Mouse (Mus musculus) thymus, postnatal 36 days (tissue): Measurements from ENCODE around the gene Map4k3.

ENCODE experiments used
- DNase-seq, 2 experiments: peaks; one replicate each; pipeline ENCODE4 v3.0.0; 2022; ENCODE audit warnings: mixed read lengths in 2 of 2

Map4k3 gene

DNA sequence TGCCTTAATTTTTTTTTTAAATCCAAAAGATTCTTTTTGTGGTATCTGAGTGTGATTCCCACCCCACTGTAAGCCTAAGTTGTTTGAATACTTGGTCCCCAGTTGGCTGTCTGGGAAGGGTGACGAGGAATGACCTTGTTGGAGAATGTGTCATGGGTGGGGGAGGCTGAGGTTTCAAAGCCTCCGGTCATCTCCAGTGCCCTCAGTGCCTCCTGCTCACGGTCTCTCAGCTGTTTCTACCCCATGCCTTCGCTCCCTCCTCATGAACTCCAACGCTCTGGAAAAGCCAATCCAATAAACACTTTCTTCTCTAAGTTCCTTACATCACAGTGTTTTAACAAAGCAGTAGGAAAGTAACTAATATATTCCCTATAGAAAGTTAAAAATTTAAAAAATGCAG is 45.2 kb downstream of the Map4k3 start:
- no peak for DNase-seq

DNA sequence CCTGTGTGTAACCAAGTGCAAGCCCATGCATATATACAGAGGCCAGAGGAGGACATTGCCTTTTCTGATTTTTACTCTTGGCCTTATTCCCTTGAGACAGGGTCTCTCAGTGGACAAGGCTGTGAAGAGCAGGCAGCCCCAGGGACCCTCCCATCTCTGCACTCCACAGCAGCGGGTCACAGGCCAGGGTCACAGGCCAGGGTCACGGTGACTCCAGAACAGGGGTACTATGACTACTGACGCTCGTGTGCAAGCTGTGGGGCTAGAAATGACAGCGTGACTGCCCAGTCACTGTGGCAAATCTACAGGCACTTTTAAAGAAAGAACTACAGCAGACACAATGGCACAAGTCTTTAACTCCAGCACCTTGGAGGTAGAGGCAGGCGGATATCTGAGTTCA is 50.1 kb downstream of the Map4k3 start:
- no peak for DNase-seq

DNA sequence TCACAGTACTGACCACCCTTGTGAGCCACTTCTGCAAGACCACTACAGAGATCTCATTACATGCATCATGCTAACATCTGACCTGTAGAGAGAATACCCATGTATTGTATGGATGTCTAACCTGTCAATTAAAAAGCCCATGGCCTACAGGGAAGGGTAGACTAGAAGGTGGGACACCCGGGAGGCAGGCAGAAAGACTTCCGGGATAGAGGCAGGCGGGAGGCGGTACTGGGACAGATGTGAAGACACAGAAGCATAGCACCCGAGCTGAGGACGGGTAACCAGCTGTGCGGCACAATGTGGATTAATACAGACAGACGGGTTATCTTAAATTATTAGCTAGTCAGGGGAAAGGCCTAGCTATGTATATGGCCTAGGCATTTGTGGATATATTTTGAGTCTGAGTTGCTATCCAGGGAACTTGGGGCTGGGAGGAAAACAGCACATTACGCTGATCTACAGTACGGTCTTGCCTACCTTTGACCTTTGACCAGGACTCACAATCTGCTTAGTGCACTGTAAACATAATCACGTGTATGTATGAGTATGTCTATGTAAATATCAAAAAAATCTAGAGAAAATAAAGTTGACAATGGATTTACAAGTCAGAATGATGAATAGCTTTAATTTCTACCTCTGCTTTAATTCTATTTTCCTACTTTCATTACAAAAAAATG is 51.3 kb downstream of the Map4k3 start:
- DNase-seq: no peak

DNA sequence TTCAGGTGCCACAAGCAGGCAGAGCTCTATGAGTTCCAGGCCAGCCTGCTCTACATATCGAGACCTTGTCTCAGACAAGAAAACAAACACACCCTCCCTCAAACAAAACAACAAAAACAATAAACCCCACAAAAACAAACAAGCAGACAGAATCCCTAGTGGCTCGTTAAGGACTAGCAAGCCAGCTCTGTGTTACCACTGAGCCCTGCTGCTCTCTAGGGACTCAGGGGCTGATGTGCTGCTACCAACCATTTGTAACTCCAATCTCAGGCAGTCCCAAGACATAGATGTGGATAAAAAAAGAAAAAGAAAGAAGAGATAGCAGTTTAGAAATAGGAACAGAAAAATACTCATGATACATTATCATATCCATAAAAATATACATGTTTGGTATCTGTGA is 52.1 kb downstream of the Map4k3 start:
- no peak for DNase-seq

DNA sequence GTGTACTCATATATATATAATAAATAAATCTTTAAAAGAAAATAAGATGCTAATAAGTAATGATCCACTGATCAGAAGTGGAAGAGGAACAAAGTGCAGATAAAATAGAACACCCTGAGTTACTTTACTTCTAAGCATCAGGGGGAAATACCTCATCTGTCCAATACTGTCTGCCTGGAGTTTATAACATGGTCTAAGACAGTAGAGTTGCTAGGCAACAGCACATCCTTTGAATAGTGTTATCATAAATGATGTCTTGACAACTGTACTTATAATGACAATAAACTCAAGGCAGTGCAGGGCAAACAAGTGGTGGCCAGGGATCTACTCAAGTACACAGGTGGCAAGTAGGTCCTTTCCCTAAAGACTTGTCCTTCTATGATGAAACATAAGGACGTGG is 57.9 kb downstream of the Map4k3 start:
- no peak for DNase-seq

DNA sequence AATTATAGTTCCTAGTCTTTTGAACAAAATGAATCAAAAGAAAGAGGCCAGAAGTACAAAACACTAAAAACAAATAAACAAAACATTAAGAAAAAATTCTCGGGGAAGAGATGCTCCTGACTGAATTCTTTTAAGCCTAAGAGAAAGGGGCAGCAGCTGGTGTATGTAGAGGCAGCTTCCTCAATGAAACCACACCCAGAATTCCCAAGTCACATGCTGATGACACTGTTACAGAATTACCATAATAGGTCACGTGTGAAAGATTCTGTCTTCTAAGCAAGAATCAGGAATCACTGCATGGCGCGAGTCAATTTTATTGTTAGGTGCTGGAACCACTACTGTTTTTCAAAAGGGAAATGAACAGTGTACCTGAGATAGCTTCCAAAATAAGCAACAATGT is 64.7 kb downstream of the Map4k3 start:
- DNase-seq: no peak

DNA sequence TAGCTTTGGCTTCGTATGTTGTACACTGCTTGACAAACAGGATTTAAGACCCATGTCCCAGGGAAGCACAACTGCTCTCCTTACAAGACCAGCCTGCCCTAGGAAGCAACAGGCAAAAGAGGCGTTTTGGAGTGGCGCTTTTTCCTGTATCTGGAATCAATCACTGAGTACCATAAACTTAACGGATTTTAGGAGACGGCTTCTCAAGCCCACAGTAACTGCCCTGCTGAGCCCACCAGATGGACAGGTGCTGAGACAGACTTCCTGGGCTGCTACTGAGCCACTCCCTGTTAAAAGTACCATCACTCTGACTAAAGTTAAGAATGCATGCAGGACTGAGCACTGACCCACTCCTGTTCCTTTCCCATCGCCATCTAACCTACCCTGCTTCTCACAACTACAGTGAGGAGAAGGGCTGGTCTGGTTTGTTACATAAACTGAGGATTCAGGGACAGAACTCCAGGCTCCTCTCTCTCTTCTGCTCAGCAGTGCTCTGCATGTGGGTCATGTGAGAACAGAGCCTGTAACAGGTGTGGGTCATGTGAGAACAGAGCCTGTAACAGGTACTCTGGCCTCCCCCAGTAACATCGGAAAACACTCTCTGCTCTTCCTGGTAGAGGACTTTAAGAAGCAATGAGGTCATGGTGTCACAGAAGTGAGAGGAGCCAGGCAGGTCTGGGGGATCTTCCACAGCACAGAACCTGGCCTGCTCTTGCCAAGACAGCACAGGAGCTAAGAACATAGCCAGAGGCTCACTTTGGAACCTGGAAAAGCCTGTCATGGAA is 65.3 kb downstream of the Map4k3 start:
- no peak for DNase-seq

DNA sequence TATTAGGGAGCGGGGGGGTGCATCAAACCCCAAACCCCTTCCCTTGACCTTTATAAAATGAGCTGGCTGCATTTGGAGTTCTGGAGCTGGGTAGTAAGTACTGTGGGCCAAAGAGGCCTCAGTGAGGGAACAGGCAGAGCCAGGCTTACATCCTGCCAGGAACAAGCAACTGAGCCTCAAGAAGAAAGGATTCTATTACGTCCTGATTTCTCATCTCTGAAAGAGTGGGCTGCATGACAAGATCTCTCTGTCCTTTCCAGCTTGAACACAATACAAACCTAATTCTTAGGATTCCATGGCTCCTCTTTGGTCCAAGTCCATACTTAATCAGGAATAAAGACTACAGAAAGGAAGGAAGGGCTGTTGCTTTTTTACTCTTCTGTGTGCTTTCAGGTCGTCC is 66.4 kb downstream of the Map4k3 start:
- DNase-seq: no peak

DNA sequence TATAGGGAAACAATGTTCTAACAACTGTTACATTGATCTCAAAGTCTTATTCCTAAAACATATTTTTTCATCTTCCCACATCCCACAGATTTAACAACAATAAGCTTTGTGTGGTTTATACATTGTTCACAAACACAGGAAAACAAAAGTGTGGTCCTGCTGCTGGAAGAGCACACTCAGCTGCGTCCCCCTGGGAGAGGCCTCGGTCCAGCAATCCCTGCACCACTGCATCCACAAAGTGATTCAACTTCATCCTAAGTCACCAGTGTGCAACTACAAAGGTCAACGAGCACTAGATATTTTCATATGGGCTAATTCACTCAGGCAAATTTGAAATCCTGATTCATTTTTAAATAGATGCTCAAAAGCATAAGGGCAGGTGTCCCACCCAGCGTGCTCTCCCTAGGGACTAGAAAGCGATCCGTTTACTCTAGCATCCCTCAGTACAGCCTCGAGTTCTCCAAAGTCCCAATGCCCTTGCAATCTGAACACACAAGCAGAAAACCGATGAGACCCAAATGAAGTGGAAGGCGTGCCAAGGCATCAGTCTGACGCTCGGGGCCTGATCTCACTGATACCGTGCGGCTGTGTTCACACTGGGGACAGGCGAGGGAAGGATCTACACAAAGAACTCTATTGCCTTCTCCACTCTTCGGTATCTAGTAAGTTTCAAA is 67.4 kb downstream of the Map4k3 start:
- DNase-seq: no peak

DNA sequence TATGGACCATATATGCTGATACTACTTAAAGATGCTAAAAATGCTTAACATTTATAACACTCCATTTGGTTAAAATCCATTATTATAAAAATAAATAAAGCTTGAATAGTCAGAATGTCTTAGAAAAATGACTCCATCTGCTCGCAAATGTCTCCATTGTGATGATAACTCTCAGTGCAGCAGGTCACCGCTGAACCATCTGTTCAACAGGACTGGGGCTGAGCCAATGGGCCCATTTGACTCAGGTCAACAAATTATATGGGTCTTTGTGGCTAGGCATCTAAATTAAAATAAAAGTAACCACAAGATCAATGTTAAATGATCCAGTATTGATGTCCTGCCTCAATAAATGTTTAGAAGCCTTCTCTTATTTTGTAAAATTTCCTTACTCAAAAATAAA is 68.1 kb downstream of the Map4k3 start:
- DNase-seq: no peak

DNA sequence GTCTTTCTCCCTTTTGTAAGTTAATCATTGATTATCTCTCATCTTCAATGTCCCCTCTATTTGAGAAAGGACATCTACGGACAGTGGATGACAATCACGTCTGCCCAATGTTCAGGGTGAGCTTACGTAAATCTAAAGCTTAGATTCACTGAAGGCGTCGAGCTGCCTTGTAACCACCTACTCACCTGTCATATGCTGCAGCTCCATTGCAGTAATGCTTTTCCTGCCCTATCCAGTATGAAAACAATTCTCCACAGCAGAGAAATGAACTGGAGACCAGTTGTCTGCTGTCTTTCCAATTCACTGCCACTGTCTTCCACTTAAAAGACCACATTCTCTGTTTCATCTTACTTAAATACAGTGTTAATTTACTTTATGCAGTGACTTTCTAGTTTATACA is 68.5 kb downstream of the Map4k3 start:
- DNase-seq: no peak

DNA sequence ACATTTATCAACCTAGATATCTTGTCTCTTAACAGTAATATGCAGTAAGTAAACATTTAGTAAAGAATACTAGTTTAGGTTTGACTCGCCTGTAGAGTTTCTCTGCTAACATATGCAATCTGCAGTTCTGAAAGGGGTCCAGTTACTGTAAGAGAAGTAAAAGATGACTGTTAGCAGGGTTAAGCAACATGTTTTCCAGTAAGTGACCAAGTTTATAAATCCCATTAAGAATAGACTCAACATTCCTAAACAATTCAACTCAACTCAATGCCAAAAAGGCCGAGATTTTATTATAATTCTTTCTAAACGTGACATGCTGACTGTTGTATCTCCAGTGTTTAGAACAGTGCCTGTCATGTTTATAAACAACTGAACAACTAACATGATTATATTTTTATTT is 74.0 kb downstream of the Map4k3 start:
- DNase-seq: no peak

DNA sequence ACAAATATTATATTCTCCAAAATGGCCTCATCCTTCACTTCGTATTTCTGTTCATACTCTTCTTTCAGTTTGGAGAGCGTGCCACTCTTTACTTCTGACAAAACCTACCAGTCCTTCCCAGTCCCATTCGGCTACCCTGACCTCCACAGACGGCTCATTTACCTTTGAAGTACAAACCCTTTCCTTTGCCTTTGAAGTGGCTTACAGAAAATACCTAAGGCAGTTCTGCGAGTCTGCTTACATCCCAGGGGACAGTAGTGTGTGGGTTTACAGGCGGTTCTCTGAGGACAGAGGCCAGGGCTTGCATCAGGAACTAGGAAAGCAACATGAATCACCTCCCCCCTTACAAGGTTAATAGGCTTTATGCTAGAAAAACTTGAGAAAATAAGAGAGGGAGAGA is 75.5 kb downstream of the Map4k3 start:
- DNase-seq: no peak

DNA sequence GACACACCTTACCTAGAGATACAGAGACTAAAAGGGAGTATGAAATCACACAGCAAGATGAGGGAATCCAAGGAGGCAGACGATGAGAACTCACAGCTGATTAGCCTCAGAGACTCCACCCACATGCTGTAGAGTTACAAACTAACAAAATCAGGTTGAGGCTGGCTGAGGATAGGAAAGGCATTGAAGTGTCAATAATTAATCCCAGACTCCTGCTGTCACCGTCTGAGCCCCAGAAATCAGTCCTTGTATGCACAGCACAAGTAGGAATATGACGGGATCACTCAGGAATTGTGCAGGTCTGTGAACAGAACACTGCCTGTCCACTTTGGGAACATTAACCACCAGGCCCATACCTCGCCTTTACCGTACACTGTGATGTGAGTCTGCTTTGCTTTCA is 81.4 kb downstream of the Map4k3 start:
- DNase-seq: no peak

DNA sequence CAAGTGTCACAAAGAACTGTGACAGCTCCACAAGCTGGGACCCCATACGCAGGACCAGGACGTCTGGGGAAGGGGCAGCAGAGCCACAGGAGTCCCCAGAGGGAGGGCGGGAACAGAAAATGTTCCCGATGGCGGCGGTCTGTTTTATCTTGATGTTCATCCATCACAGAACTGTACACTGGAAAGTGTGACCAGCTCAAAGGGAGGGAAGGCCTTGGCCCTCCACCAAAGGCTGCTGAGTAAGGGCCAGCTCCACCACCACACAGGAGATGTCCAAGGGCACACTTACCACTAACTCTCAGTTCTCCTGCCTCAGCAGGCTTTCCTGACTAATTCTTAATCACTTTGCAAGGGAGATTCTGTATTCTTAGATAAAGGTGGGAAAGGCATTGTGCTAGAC is 82.2 kb downstream of the Map4k3 start:
- no peak for DNase-seq

DNA sequence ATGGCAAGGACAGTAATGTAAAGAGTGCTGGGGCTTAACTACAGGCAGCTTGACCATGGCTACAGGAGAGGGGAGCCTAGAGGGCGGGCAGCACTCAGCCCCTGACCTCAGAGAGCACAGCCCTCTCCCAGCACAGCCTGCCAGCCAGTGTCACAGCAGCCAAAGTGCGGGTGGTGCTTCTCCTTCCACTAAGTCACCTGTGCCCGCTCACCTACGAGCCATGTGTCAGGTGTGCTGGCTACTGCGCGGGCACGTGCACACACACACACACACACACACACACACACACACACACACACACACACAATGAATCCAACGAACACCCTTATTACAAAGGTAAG is 82.6 kb downstream of the Map4k3 start:
- no peak for DNase-seq

DNA sequence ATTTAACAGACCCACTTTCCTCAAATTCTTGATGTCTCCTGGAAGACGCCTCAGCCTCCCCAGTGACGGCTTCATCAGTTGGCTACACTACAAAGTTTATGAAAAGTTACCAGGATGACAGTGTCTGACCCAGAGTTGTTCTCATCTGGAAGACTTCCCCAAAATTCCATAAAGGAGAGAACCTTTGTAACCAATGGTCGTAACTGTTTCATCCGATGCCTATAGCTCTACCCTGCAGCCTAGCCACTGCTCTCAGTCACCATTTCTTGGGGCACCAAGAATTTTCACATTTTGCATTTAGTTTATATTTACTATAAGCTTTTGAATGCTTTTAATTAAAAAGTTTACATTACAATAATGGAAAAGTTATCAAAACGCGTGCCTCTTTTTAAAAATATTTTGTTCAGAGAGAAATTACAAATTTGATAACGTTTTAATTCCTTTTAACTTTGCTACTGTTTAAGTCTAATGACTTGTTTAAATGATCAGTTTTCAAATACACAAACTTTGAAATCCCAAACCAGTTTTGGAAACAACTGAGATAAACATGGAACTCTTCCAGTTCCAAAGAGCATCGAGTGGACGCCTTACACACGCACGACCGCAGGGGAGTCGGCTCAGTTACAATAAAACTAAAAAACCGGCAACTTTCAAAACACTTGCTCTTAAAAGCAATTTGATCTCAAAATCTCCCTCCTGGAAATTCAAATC is 83.1 kb downstream of the Map4k3 start:
- DNase-seq: no peak

DNA sequence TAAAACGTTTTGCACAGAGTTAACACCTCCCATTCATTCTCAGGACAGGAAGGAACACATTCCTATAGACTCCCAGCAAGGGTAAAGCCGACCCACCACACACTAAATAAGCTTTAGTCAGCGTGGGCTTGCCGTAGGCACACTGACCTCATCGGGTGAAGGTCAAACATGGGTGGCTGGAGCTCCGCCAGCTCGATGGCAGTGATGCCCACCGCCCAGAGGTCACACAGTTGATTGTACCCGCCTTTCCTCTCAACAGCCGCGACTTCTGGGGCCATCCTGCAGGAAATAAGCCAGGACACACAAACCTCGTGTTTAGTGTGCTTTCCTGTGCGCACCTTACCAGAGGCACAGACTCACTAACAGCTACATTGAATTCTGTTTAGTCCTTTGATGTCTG is 83.7 kb downstream of the Map4k3 start:
- DNase-seq: no peak

DNA sequence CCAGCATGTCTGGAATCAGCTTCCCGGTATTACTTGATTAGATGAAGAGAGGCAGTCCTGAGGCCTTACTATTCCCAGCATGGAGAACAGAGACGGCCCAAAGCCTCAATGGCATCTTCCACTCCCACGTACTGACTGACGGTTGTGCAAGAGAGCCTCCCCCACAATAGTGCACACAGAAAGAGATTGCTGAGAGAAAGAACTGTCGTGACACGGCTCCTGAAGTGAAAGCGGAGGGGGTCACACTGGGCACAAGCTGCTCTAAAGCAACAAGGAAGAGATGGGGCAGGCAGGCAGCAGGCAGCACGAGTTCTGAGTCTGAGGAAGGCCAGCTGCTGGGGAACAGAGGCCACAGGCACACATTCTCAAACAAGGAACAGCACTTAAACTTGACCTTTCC is 90.2 kb downstream of the Map4k3 start:
- DNase-seq: no peak

DNA sequence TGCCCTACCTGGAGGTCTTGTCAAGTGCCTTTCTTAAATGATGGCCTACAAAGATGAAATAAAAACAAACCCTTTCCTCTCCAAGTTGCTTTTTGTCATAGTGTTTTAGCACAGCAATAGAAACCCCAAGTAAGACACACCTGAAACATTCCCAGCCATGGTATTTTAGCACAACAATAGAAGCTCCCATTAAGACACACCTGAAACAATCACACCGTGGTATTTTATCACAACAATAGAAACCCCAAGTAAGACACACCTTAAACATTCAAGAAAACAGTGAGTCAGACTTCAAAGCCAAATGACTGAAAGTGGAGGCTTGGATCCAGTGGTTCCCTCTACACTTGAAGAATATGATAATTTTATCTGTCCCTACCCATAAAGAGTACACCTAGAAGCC is 92.5 kb downstream of the Map4k3 start:
- no peak for DNase-seq

DNA sequence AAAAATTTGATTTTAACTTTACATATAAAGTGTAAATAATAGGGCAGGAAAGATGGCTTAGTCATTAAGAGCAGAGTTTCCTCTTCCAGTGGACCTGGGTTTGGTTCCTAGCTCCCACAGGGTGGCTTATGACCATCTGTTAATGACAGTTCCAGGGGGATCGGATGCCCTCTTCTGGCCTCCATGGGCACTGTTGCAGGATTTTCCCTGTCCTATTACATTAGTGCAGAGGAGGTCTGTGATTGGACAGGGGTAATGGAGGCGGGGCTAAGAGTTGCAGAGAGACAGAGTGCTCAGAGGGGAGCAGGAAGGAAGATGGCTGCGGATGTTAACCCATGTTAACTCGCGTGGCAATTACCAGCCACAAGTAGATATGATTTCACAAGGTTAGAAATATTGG is 95.4 kb downstream of the Map4k3 start:
- DNase-seq: no peak

DNA sequence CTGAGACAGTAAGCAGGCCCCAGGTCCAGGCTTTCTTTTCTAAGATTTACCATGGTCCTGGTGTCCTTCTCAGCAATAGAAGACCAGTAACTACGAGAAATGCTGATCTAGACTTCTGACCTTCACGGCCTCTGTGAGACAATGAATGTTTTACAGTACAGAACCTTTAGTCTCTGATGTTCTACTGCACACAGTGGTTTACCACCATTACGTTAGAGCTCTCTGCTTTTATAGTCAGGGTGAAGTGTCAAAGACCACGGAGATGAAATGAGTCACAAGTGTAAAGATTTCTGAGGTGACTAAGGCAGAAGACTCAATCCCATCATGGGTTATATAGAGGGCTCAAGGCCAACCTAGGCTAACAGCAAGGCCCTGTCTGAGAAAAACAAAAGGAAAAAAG is 95.9 kb downstream of the Map4k3 start:
- no peak for DNase-seq

DNA sequence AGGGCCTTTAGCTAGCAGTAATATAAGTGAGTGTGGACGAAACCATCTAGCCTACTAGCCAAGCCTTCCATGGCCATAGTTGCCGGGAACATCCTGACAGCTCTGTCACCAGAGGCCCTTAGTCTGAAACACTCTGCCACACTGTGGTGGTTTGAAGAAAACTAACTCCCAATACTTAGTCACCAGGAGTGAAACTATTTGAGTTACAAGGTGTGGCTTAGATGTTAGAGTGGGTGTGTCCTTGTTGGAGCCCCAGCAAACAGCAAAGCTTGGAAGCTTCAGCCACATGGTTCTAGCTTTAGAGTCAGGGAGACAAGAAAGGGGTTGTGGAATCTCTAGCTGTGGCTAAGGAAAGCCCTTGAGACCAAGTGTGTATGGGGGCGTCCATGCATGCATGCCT is 97.3 kb downstream of the Map4k3 start:
- DNase-seq: no peak

DNA sequence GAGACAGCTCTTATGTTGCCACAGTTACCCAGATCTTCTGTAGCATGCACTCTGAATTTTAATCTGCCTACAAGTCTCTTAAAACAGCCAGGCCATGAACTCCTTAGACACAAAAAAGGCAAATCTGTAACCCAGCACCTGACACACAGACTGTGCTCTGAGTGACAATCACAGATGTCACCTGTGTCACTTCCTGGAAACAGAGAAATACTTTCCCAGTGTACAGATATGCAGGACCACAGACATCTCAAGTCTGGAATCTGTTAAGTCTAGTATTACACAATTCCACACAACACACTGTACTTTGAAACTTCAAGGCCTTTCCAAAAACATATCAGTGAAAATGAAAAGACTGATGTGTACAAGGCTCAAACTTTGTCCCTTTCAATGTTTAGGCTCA is 103.3 kb downstream of the Map4k3 start:
- no peak for DNase-seq
